ENCODE assay signal across 9 mouse cellular contexts in genomic region chr10:42763246-42763645, GRCm38 (mm10). TPM values are rescaled to one million over a fixed set of nuclear protein-coding genes. Genes with fewer than 3 reads are reported as not detected.
DNase-seq lines count a peak whose midpoint lies in the region; ATAC-seq lines count a peak whose summit lies in the region.
"Had no signal": no experiment of that assay in that cellular context is flagged by ENCODE, and none has a peak within 500 bp of the region (broad histone marks: within the 10 kb centered on the region; RNA-seq: fewer than 3 reads in every experiment).

No protein-coding gene starts in this region.

- H3K4me3 ChIP-seq in lung, embryonic 16.5 days (ENCODE audit: low read length): peak overlapping the region; percentile 94
- H3K4me3 ChIP-seq in forebrain, embryonic 14.5 days (ENCODE audit: low read depth, low read length): peak overlapping the region; percentile 97
- peak overlapping the region; percentile 96 for H3K4me3 ChIP-seq in limb, embryonic 15.5 days
- H3K4me3 ChIP-seq in stomach, embryonic 15.5 days (replicated peaks): peak overlapping the region; percentile 96

- no peak overlapping the region for H3K27ac ChIP-seq in lung, embryonic 16.5 days (ENCODE audit: low read length)
- no peak overlapping the region for H3K27ac ChIP-seq in forebrain, embryonic 14.5 days (ENCODE audit: low read depth, low read length)
- no peak overlapping the region for H3K27ac ChIP-seq in limb, embryonic 15.5 days
- no peak overlapping the region for H3K27ac ChIP-seq in stomach, embryonic 15.5 days

- peak overlapping the region; percentile 42 for H3K9ac ChIP-seq in lung, embryonic 16.5 days (ENCODE audit: low read length)
- peak overlapping the region; percentile 98 for H3K9ac ChIP-seq in forebrain, embryonic 14.5 days (ENCODE audit: low read length)
- no peak overlapping the region for H3K9ac ChIP-seq in limb, embryonic 15.5 days
- H3K9ac ChIP-seq in stomach, embryonic 15.5 days: no peak overlapping the region; the same call in 1 of the 2 replicates

- H3K4me2 ChIP-seq in lung, embryonic 16.5 days (ENCODE audit: low read depth, low read length): peak overlapping the region; percentile 85
- peak overlapping the region; percentile 85 for H3K4me2 ChIP-seq in forebrain, embryonic 14.5 days (ENCODE audit: low read length)
- H3K4me2 ChIP-seq in limb, embryonic 15.5 days: peak overlapping the region; percentile 48
- peak overlapping the region; percentile 59 for H3K4me2 ChIP-seq in stomach, embryonic 15.5 days

- no peaks in the 10 kb centered on the region for H3K27me3 ChIP-seq in lung, embryonic 16.5 days (ENCODE audit: control insufficient read depth, insufficient read depth, low read depth, low read length)
- H3K27me3 ChIP-seq in forebrain, embryonic 14.5 days (replicated peaks; ENCODE audit: control insufficient read depth, insufficient read depth, low read length): no peaks in the 10 kb centered on the region
- no peaks in the 10 kb centered on the region for H3K27me3 ChIP-seq in limb, embryonic 15.5 days
- H3K27me3 ChIP-seq in stomach, embryonic 15.5 days (replicated peaks): no peaks in the 10 kb centered on the region

- H3K36me3 ChIP-seq in lung, embryonic 16.5 days (ENCODE audit: control insufficient read depth, insufficient read depth, low read length): no peaks in the 10 kb centered on the region
- peaks cover 5% of the 10 kb centered on the region; the same call in 1 of the 2 replicates for H3K36me3 ChIP-seq in forebrain, embryonic 14.5 days (ENCODE audit: control insufficient read depth, insufficient read depth, low read length)
- no peaks in the 10 kb centered on the region for H3K36me3 ChIP-seq in limb, embryonic 15.5 days
- no peaks in the 10 kb centered on the region for H3K36me3 ChIP-seq in stomach, embryonic 15.5 days

- 28% methylated on average over 4 of the region's 4 CpGs for whole genome bisulfite sequencing in lung, embryonic 16.5 days
- 31% methylated on average over 4 of the region's 4 CpGs for WGBS in forebrain, embryonic 14.5 days
- 49% methylated on average over 4 of the region's 4 CpGs for WGBS in limb, embryonic 15.5 days
- 45% methylated on average over 4 of the region's 4 CpGs for WGBS in stomach, embryonic 15.5 days

- peaks cover 15% of the 10 kb centered on the region for H3K4me1 ChIP-seq in lung, embryonic 16.5 days (replicated peaks; ENCODE audit: control insufficient read depth, insufficient read depth, low read length)
- peaks cover 22% of the 10 kb centered on the region for H3K4me1 ChIP-seq in forebrain, embryonic 14.5 days (ENCODE audit: control insufficient read depth, insufficient read depth, low read length)
- H3K4me1 ChIP-seq in limb, embryonic 15.5 days: peaks cover 24% of the 10 kb centered on the region
- peaks cover 12% of the 10 kb centered on the region; the same call in 1 of the 2 replicates for H3K4me1 ChIP-seq in stomach, embryonic 15.5 days

- ATAC-seq in lung, embryonic 16.5 days (ENCODE audit: low read depth): no peak
- ATAC-seq in forebrain, embryonic 14.5 days: no peak
- ATAC-seq in limb, embryonic 15.5 days (ENCODE audit: insufficient number of reproducible peaks, low FRiP score, low TSS enrichment, low read depth): no peak
- ATAC-seq in stomach, embryonic 15.5 days (ENCODE audit: insufficient read depth, low FRiP score, low read depth): no peak

- no peaks in the 10 kb centered on the region for H3K9me3 ChIP-seq in lung, embryonic 16.5 days (ENCODE audit: control insufficient read depth, low read length)
- no peaks in the 10 kb centered on the region for H3K9me3 ChIP-seq in forebrain, embryonic 14.5 days (replicated peaks; ENCODE audit: control insufficient read depth, low read length)
- no peaks in the 10 kb centered on the region for H3K9me3 ChIP-seq in limb, embryonic 15.5 days
- H3K9me3 ChIP-seq in stomach, embryonic 15.5 days: no peaks in the 10 kb centered on the region

- no peak for DNase-seq in lung, postnatal 14 days
- no peak for DNase-seq in forebrain, embryonic 14.5 days (ENCODE audit: low spot score)
- no peak for DNase-seq in layer of hippocampus, adult 18-20 months (ENCODE audit: low spot score in 2 of 2)
- DNase-seq in urinary bladder, adult 2 months (ENCODE audit: low spot score): no peak
- DNase-seq: lung, postnatal 4 days; thymus, postnatal 4 days had no signal

RNA-seq across cellular contexts. Expression of gene Sec63, which starts 1.9 kb away (rescaled TPM):
- 17.8 and 19.6 TPM in 2 replicates for polyA plus RNA-seq in lung, embryonic 16.5 days (2015; fragmentation: Nextera tagmentation; extraction: Ambion mirVana)
- polyA plus RNA-seq in forebrain, embryonic 14.5 days (2014; fragmentation: Nextera tagmentation; extraction: Ambion mirVana): 22.4 and 23.0 TPM in 2 replicates
- polyA plus RNA-seq in limb, embryonic 15.5 days (2015; fragmentation: Nextera tagmentation; extraction: Ambion mirVana): 20.1 and 24.1 TPM in 2 replicates
- 24.3 and 27.3 TPM in 2 replicates for polyA plus RNA-seq in stomach, embryonic 15.5 days (2015; fragmentation: Nextera tagmentation; extraction: Ambion mirVana)
- 10 to 100 TPM; 44.8 to 51.1 TPM for total RNA-seq in layer of hippocampus, adult 18-20 months (2021)
- 50.6 and 63.2 TPM in 2 replicates for polyA plus RNA-seq in urinary bladder, adult 2 months (2012; rRNA removed)

Comparison
In these comparisons a context has a peak if more than half of its experiments do, and no peak if none do; other contexts are left out.
1. H3K9ac ChIP-seq: peak in lung, embryonic 16.5 days (single experiment) and forebrain, embryonic 14.5 days (single experiment); none in limb, embryonic 15.5 days (single experiment) and stomach, embryonic 15.5 days (single experiment).
2. Peak in every context shown above with its lines, with median percentiles within 50 percentile points of each other: H3K4me2 ChIP-seq and H3K4me3 ChIP-seq.